Mouse (Mus musculus) T-cell, adult 66 days (primary cell): Measurements from ENCODE around the gene Dennd5b. TPM values are rescaled to one million over a fixed set of nuclear protein-coding genes. Genes with fewer than 3 reads are reported as not detected.

ENCODE experiments used
- total RNA-seq, 2 experiments: library from RNA; stranded (reverse); gene quantifications; 3 replicates in 1 of 2; 4 replicates in 1 of 2; pipeline ENCODE4 v1.2.4; 2023

The Dennd5b gene
- total RNA-seq, result under 1 TPM; 0.12 to 0.44 TPM

GRCm38 (mm10) chr6:149101076-149101942 lies at the start of gene Dennd5b:
Dennd5b (minus strand) TSS chr6:149101680.

GRCm38 (mm10) chr6:149139471-149139870 lies 38.0 kb upstream of the Dennd5b start, which contains the start of gene Etfbkmt:
Etfbkmt (plus strand) TSS chr6:149139849.

GRCm38 (mm10) chr6:149129870-149130269 lies 28.4 kb upstream of the Dennd5b start, which contains the start of gene Gm10203:
Gm10203 (plus strand) TSS chr6:149130170.

GRCm38 (mm10) chr6:148946409-148946742 lies 155.1 kb downstream of the Dennd5b start, which contains the start of gene Sinhcaf:
Sinhcaf (minus strand) TSS chr6:148946467.

Other genes with a start within 250 kb of the Dennd5b start
- 10 to 100 TPM; 12.4 to 15.8 TPM for gene Caprin2, start 205.4 kb downstream of the Dennd5b start, total RNA-seq
- gene Sinhcaf, start 155.2 kb downstream of the Dennd5b start, total RNA-seq, result 10 to 100 TPM; 52.1 to 53.3 TPM
- not detected for gene Gm10203, start 28.5 kb upstream of the Dennd5b start, total RNA-seq
- 10 to 100 TPM; 20.6 to 24.8 TPM for gene Etfbkmt, start 38.2 kb upstream of the Dennd5b start, total RNA-seq
- gene Amn1, start 87.0 kb upstream of the Dennd5b start, total RNA-seq, result 10 to 100 TPM; 30.9 to 40.5 TPM
- gene Resf1, start 207.7 kb upstream of the Dennd5b start, total RNA-seq, result 100 to 1,000 TPM; 243 to 259 TPM